Mouse (Mus musculus): ENCODE results near the gene Irgm2.

- no peak for TF ChIP-seq CTCF (IDR thresholded peaks at IDR 0.05; ENCODE audit: extremely low read depth, insufficient read depth, insufficient read length, insufficient replicate concordance)
- TF ChIP-seq POLR2A (IDR thresholded peaks at IDR 0.05; ENCODE audit: low read depth, low read length), result no peak
Measured at GRCm38 (mm10) chr11:58254411-58254810, 55.0 kb downstream of the Irgm2 start.

Measured in spleen, adult 2 months (tissue).